Mouse (Mus musculus) left cerebral cortex, adult 8-10 months (tissue): ENCODE measurements at regions not wholly inside any gene's neighbourhood (a gene's known extent, or its start where the extent isn't known, plus 50 kb on each side); places are given as distances from the start of the nearest gene placed in this dataset.

Source experiments
- DNase-seq, 2 experiments: peaks; one replicate each; pipeline ENCODE4 v3.0.0; 2022; ENCODE audit warnings: low spot score in 2 of 2

GRCm38 (mm10) chr1:85339821-85340220 lies 69.5 kb upstream of the C130026I21Rik start:
- peak in 1 of 2 experiments; percentile 7 for DNase-seq
